Mouse (Mus musculus) liver, embryonic 12.5 days (tissue): ENCODE results near the gene Aaed1. TPM values are rescaled to one million over a fixed set of nuclear protein-coding genes. Genes with fewer than 3 reads are reported as not detected.

Experiments used
- ATAC-seq: fragments of 200-750 bp; cut with Nextera tagmentation; 2 replicates; pipeline ENCODE4 v1.8.0; 2017; ENCODE audit warnings: moderate number of reproducible peaks, mild to moderate bottlenecking, moderate library complexity
- H3K27ac ChIP-seq: fragments of 300-500 bp; sonication (generic); 2 replicates; pipeline ENCODE4 v1.5.1; 2016; ENCODE audit warnings: mild to moderate bottlenecking
- H3K27me3 ChIP-seq: fragments of 300-500 bp; sonication (generic); replicated peaks from 2 replicates; pipeline ENCODE4 v1.6.1; 2016; ENCODE audit warnings: mild to moderate bottlenecking, moderate library complexity
- H3K36me3 ChIP-seq: fragments of 300-500 bp; sonication (generic); 2 replicates; pipeline ENCODE4 v1.6.1; 2016; ENCODE audit warnings: mild to moderate bottlenecking, moderate library complexity
- H3K4me1 ChIP-seq: fragments of 300-500 bp; sonication (generic); 2 replicates; pipeline ENCODE4 v1.6.1; 2016
- H3K4me2 ChIP-seq: fragments of 300-500 bp; sonication (generic); 2 replicates; pipeline ENCODE4 v1.6.1; 2016; ENCODE audit warnings: mild to moderate bottlenecking, moderate library complexity
- H3K4me3 ChIP-seq: fragments of 300-500 bp; sonication (generic); 2 replicates; pipeline ENCODE4 v1.5.1; 2016; ENCODE audit warnings: mild to moderate bottlenecking, moderate library complexity
- H3K9ac ChIP-seq: fragments of 300-500 bp; sonication (generic); 2 replicates; pipeline ENCODE4 v1.6.1; 2016; ENCODE audit warnings: mild to moderate bottlenecking, moderate library complexity
- H3K9me3 ChIP-seq: fragments of 300-500 bp; sonication (generic); replicated peaks from 2 replicates; pipeline ENCODE4 v1.6.1; 2016; ENCODE audit warnings: mild to moderate bottlenecking, moderate library complexity
- WGBS: fragments of 180-500 bp; shearing (Covaris S2); methylation state at CpG from one replicate; pipeline ENCODE4 v1.1.7; 2016; ENCODE audit not compliant: insufficient replicate concordance; 5-methylcytosine and 5-hydroxymethylcytosine counted together
- polyA plus RNA-seq: library from polyadenylated mRNA; unstranded; fragments of >200 nt; fragmentation: Nextera tagmentation; extraction: Ambion mirVana; gene quantifications from 2 replicates; pipeline ENCODE4 v1.2.1, GENCODE M21; 2016

Aaed1 gene
- polyA plus RNA-seq, 1 experiment from 2014 or later: 28.6 TPM

GRCm38 (mm10) chr13:64299069-64299468 lies 13.4 kb downstream of the Aaed1 start:
- Histone ChIP-seq H3K27me3 (no peaks in the 10 kb centered on the region), H3K9me3 (no peaks in the 10 kb centered on the region), H3K4me3 (no peak overlapping the region), H3K9ac (no peak overlapping the region), H3K36me3 (peaks cover 35% of the 10 kb centered on the region), H3K4me2 (no peak overlapping the region), H3K4me1 (no peaks in the 10 kb centered on the region), H3K27ac (no peak overlapping the region)
- no peak for ATAC-seq
- WGBS: 67% methylated on average over 1 of the region's 1 CpGs

- no peak for ATAC-seq
- 58% methylated on average over 4 of the region's 4 CpGs for WGBS
- Histone ChIP-seq H3K4me2 (no peak overlapping the region), H3K4me1 (0 out of 2 replicates have a peak, but pooled peaks cover 3% of the 10 kb centered on the region), H3K36me3 (peaks cover 8% of the 10 kb centered on the region), H3K27ac (no peak overlapping the region), H3K4me3 (no peak overlapping the region), H3K9ac (no peak overlapping the region), H3K9me3 (peaks cover 7% of the 10 kb centered on the region; the same call in 1 of the 2 replicates), H3K27me3 (no peaks in the 10 kb centered on the region)
These were observed 25.7 kb downstream of the Aaed1 start for GRCm38 (mm10) chr13:64286791-64287190.

- Histone ChIP-seq H3K4me1 (0 out of 2 replicates have a peak, but pooled peaks cover 3% of the 10 kb centered on the region), H3K27me3 (no peaks in the 10 kb centered on the region), H3K4me3 (no peak overlapping the region), H3K9me3 (peaks cover 7% of the 10 kb centered on the region; the same call in 1 of the 2 replicates), H3K4me2 (no peak overlapping the region), H3K9ac (no peak overlapping the region), H3K27ac (no peak overlapping the region), H3K36me3 (peaks cover 5% of the 10 kb centered on the region)
- no peak for ATAC-seq
- 65% methylated on average over 4 of the region's 4 CpGs for WGBS
These were observed 26.2 kb downstream of the Aaed1 start for GRCm38 (mm10) chr13:64286321-64286720.

GRCm38 (mm10) chr13:64284676-64285075 lies 27.8 kb downstream of the Aaed1 start:
- H3K27ac ChIP-seq: no peak overlapping the region
- no peak overlapping the region for H3K9ac ChIP-seq
- H3K9me3 ChIP-seq: peaks cover 7% of the 10 kb centered on the region; the same call in 1 of the 2 replicates
- 84% methylated on average over 2 of the region's 2 CpGs for WGBS
- H3K27me3 ChIP-seq: no peaks in the 10 kb centered on the region
- no peak for ATAC-seq
- H3K4me1 ChIP-seq: 0 out of 2 replicates have a peak, but pooled peaks cover 3% of the 10 kb centered on the region
- H3K36me3 ChIP-seq: peaks cover 3% of the 10 kb centered on the region; the same call in 1 of the 2 replicates
- no peak overlapping the region for H3K4me2 ChIP-seq
- H3K4me3 ChIP-seq: no peak overlapping the region

- WGBS: 57% methylated on average over 5 of the region's 5 CpGs
- H3K9me3 ChIP-seq: peaks cover 7% of the 10 kb centered on the region; the same call in 1 of the 2 replicates
- peaks cover 3% of the 10 kb centered on the region; the same call in 1 of the 2 replicates for H3K36me3 ChIP-seq
- no peak overlapping the region for H3K27ac ChIP-seq
- H3K4me2 ChIP-seq: no peak overlapping the region
- no peak overlapping the region for H3K9ac ChIP-seq
- H3K4me3 ChIP-seq: no peak overlapping the region
- ATAC-seq: no peak
- peaks cover 9% of the 10 kb centered on the region for H3K4me1 ChIP-seq
- no peaks in the 10 kb centered on the region for H3K27me3 ChIP-seq
These were observed 31.6 kb downstream of the Aaed1 start for GRCm38 (mm10) chr13:64280940-64281339.

- Histone ChIP-seq H3K36me3 (no peaks in the 10 kb centered on the region), H3K27me3 (peaks cover 40% of the 10 kb centered on the region), H3K4me2 (peak overlapping the region; percentile 99), H3K4me1 (peaks cover 31% of the 10 kb centered on the region), H3K9me3 (no peaks in the 10 kb centered on the region), H3K4me3 (peak overlapping the region; percentile 75), H3K9ac (peak overlapping the region; percentile 66), H3K27ac (no peak overlapping the region)
- WGBS: 4% methylated on average over 9 of the region's 9 CpGs
- peak; percentile 45 for ATAC-seq
These were observed 36.8 kb downstream of the Aaed1 start for GRCm38 (mm10) chr13:64275754-64276127.

GRCm38 (mm10) chr13:64274879-64275753 lies 37.4 kb downstream of the Aaed1 start, which contains the start of gene Cdc14b:
Gene Cdc14b, minus strand, starts transcription at chr13:64275290.
- no peaks in the 10 kb centered on the region for H3K9me3 ChIP-seq
- H3K4me3 ChIP-seq: peak within 1 kb of the TSS; percentile 75
- H3K9ac ChIP-seq: peak within 1 kb of the TSS; percentile 69
- peak within 1 kb of the TSS; percentile 99 for H3K4me2 ChIP-seq
- H3K27me3 ChIP-seq: peaks cover 44% of the 10 kb centered on the region
- WGBS: 2% methylated on average over 57 of the region's 57 CpGs
- no peaks in the 10 kb centered on the region for H3K36me3 ChIP-seq
- H3K4me1 ChIP-seq: peaks cover 31% of the 10 kb centered on the region
- no peak within 1 kb of the TSS for H3K27ac ChIP-seq
- ATAC-seq: peak; percentile 89

GRCm38 (mm10) chr13:64273891-64274844 lies 38.3 kb downstream of the Aaed1 start:
- H3K9me3 ChIP-seq: no peaks in the 10 kb centered on the region
- H3K36me3 ChIP-seq: no peaks in the 10 kb centered on the region
- H3K27me3 ChIP-seq: peaks cover 44% of the 10 kb centered on the region
- H3K27ac ChIP-seq: no peak overlapping the region
- peak overlapping the region; percentile 75 for H3K4me3 ChIP-seq
- peaks cover 31% of the 10 kb centered on the region for H3K4me1 ChIP-seq
- peak overlapping the region; percentile 69 for H3K9ac ChIP-seq
- 2% methylated on average over 91 of the region's 95 CpGs for WGBS
- peak overlapping the region; percentile 99 for H3K4me2 ChIP-seq
- ATAC-seq: peak; percentile 66

GRCm38 (mm10) chr13:64273352-64273751 lies 39.2 kb downstream of the Aaed1 start:
- WGBS: 35% methylated on average over 8 of the region's 8 CpGs
- no peak for ATAC-seq
- Histone ChIP-seq H3K4me1 (peaks cover 31% of the 10 kb centered on the region), H3K36me3 (no peaks in the 10 kb centered on the region), H3K4me3 (no peak overlapping the region), H3K9ac (no peak overlapping the region), H3K9me3 (no peaks in the 10 kb centered on the region), H3K27ac (no peak overlapping the region), H3K4me2 (peak overlapping the region; percentile 99), H3K27me3 (peaks cover 44% of the 10 kb centered on the region)

GRCm38 (mm10) chr13:64268384-64268783 lies 44.1 kb downstream of the Aaed1 start:
- Histone ChIP-seq H3K9ac (no peak overlapping the region), H3K36me3 (no peaks in the 10 kb centered on the region), H3K27ac (no peak overlapping the region), H3K4me1 (no peaks in the 10 kb centered on the region; the same call in 1 of the 2 replicates), H3K4me3 (no peak overlapping the region), H3K4me2 (no peak overlapping the region), H3K27me3 (peaks cover 22% of the 10 kb centered on the region), H3K9me3 (no peaks in the 10 kb centered on the region)
- 47% methylated on average over 4 of the region's 4 CpGs for WGBS
- no peak for ATAC-seq

GRCm38 (mm10) chr13:64267151-64267550 lies 45.4 kb downstream of the Aaed1 start:
- H3K4me2 ChIP-seq: no peak overlapping the region

More at GRCm38 (mm10) chr13:64267151-64267550, 45.4 kb downstream of the Aaed1 start:
- no peak overlapping the region for H3K4me3 ChIP-seq
- 53% methylated on average over 9 of the region's 9 CpGs for WGBS
- H3K27me3 ChIP-seq: peaks cover 13% of the 10 kb centered on the region; the same call in 1 of the 2 replicates
- no peaks in the 10 kb centered on the region for H3K36me3 ChIP-seq
- H3K4me1 ChIP-seq: no peaks in the 10 kb centered on the region; the same call in 1 of the 2 replicates
- 0 out of 2 replicates have a peak, but pooled peaks have one; percentile 24 for ATAC-seq
- H3K27ac ChIP-seq: no peak overlapping the region
- H3K9ac ChIP-seq: no peak overlapping the region
- no peaks in the 10 kb centered on the region for H3K9me3 ChIP-seq
